Mouse (Mus musculus) neural tube, embryonic 13.5 days (tissue): ENCODE data around the gene Abi1. TPM values are rescaled to one million over a fixed set of nuclear protein-coding genes. Genes with fewer than 3 reads are reported as not detected.
A peak's percentile ranks its signal among the peaks of the same experiment; 100 is the strongest.
"Not testable (repeated sequence)": the region's sequence is repeated elsewhere in the genome, so short reads cannot be mapped to it uniquely, and the experiment has no call there.

Experiments
- ATAC-seq: fragments of 200-750 bp; cut with Nextera tagmentation; 2 replicates; pipeline ENCODE4 v1.8.0; 2017; ENCODE audit warnings: low read depth, mild to moderate bottlenecking, moderate TSS enrichment, moderate library complexity
- H3K27ac ChIP-seq: fragments of 300-500 bp; sonication (generic); replicated peaks from 2 replicates; pipeline ENCODE4 v1.5.1; 2015; ENCODE audit warnings: moderate library complexity, mild to moderate bottlenecking, inconsistent platforms
- H3K27me3 ChIP-seq: fragments of 300-500 bp; sonication (generic); 2 replicates; pipeline ENCODE4 v1.6.1; 2015; ENCODE audit warnings: mild to moderate bottlenecking, inconsistent platforms
- H3K36me3 ChIP-seq: fragments of 300-500 bp; sonication (generic); 2 replicates; pipeline ENCODE4 v1.6.1; 2015; ENCODE audit warnings: mild to moderate bottlenecking, inconsistent platforms
- H3K4me1 ChIP-seq: fragments of 300-500 bp; sonication (generic); replicated peaks from 2 replicates; pipeline ENCODE4 v1.6.1; 2015; ENCODE audit warnings: inconsistent platforms
- H3K4me2 ChIP-seq: fragments of 300-500 bp; sonication (generic); 2 replicates; pipeline ENCODE4 v1.6.1; 2015; ENCODE audit warnings: inconsistent platforms, mild to moderate bottlenecking, moderate library complexity
- H3K4me3 ChIP-seq: fragments of 300-500 bp; sonication (generic); 2 replicates; pipeline ENCODE4 v1.5.1; 2015; ENCODE audit warnings: mild to moderate bottlenecking, inconsistent platforms
- H3K9ac ChIP-seq: fragments of 300-500 bp; sonication (generic); 2 replicates; pipeline ENCODE4 v1.6.1; 2015; ENCODE audit warnings: moderate library complexity, mild to moderate bottlenecking, inconsistent platforms
- H3K9me3 ChIP-seq: fragments of 300-500 bp; sonication (generic); 2 replicates; pipeline ENCODE4 v1.6.1; 2016; ENCODE audit warnings: inconsistent platforms
- WGBS: fragments of 180-500 bp; shearing (Covaris S2); methylation state at CpG from one replicate; pipeline ENCODE4 v1.1.7; 2015; 5-methylcytosine and 5-hydroxymethylcytosine counted together
- polyA plus RNA-seq: library from polyadenylated mRNA; unstranded; fragments of >200 nt; fragmentation: Nextera tagmentation; extraction: Ambion mirVana; gene quantifications from 2 replicates; pipeline ENCODE4 v1.2.1, GENCODE M21; 2015

Gene Abi1
- polyA plus RNA-seq, 1 experiment from 2014 or later: 53.8 TPM

GRCm38 (mm10) chr2:23052523-23052922, 12.5 kb upstream of the Abi1 start:
- Histone ChIP-seq H3K9me3 (no peaks in the 10 kb centered on the region), H3K27ac (no peak overlapping the region), H3K27me3 (no peaks in the 10 kb centered on the region), H3K4me3 (no peak overlapping the region), H3K36me3 (no peaks in the 10 kb centered on the region), H3K4me1 (no peaks in the 10 kb centered on the region), H3K9ac (no peak overlapping the region), H3K4me2 (no peak overlapping the region)
- WGBS: 81% methylated on average over 6 of the region's 6 CpGs
- no peak for ATAC-seq

GRCm38 (mm10) chr2:23051890-23052289, 11.8 kb upstream of the Abi1 start:
- no peak for ATAC-seq
- Histone ChIP-seq H3K27me3 (no peaks in the 10 kb centered on the region), H3K4me2 (no peak overlapping the region), H3K4me3 (no peak overlapping the region), H3K9me3 (no peaks in the 10 kb centered on the region), H3K27ac (no peak overlapping the region), H3K4me1 (no peaks in the 10 kb centered on the region), H3K36me3 (no peaks in the 10 kb centered on the region), H3K9ac (no peak overlapping the region)
- 81% methylated on average over 2 of the region's 2 CpGs for WGBS

- Histone ChIP-seq H3K4me2 (no peak overlapping the region), H3K36me3 (no peaks in the 10 kb centered on the region), H3K4me3 (no peak overlapping the region), H3K27ac (no peak overlapping the region), H3K9me3 (no peaks in the 10 kb centered on the region), H3K27me3 (no peaks in the 10 kb centered on the region), H3K9ac (no peak overlapping the region), H3K4me1 (no peaks in the 10 kb centered on the region)
- no peak for ATAC-seq
Measured at GRCm38 (mm10) chr2:23048006-23048405, 8.0 kb upstream of the Abi1 start.

- H3K9me3 ChIP-seq: no peaks in the 10 kb centered on the region
- no peak for ATAC-seq
Measured at GRCm38 (mm10) chr2:23045703-23046102, 5.7 kb upstream of the Abi1 start.

GRCm38 (mm10) chr2:23042189-23042588, 2.1 kb upstream of the Abi1 start:
- no peaks in the 10 kb centered on the region for H3K27me3 ChIP-seq
- no peak for ATAC-seq
- H3K4me1 ChIP-seq: peaks cover 18% of the 10 kb centered on the region
- H3K4me3 ChIP-seq: no peak overlapping the region
- H3K9me3 ChIP-seq: no peaks in the 10 kb centered on the region
- WGBS: 98% methylated on average over 3 of the region's 3 CpGs
- H3K4me2 ChIP-seq: no peak overlapping the region
- H3K9ac ChIP-seq: no peak overlapping the region
- no peak overlapping the region for H3K27ac ChIP-seq
- H3K36me3 ChIP-seq: no peaks in the 10 kb centered on the region

More at GRCm38 (mm10) chr2:23045703-23046102, 5.7 kb upstream of the Abi1 start:
- Histone ChIP-seq H3K27me3 (no peaks in the 10 kb centered on the region), H3K36me3 (no peaks in the 10 kb centered on the region), H3K27ac (no peak overlapping the region), H3K4me1 (no peaks in the 10 kb centered on the region), H3K4me3 (no peak overlapping the region), H3K9ac (no peak overlapping the region), H3K4me2 (no peak overlapping the region)
- WGBS: 40% methylated on average over 1 of the region's 1 CpGs

- Histone ChIP-seq H3K36me3 (no peaks in the 10 kb centered on the region), H3K4me3 (no peak overlapping the region), H3K27ac (no peak overlapping the region), H3K27me3 (no peaks in the 10 kb centered on the region), H3K9ac (no peak overlapping the region), H3K4me2 (no peak overlapping the region), H3K9me3 (no peaks in the 10 kb centered on the region), H3K4me1 (peaks cover 25% of the 10 kb centered on the region)
- ATAC-seq: no peak
- 87% methylated on average over 4 of the region's 4 CpGs for WGBS
Measured at GRCm38 (mm10) chr2:23041457-23041856, 1.4 kb upstream of the Abi1 start.

- H3K9ac ChIP-seq, H3K4me3 ChIP-seq, H3K36me3 ChIP-seq, H3K27ac ChIP-seq, H3K4me2 ChIP-seq, H3K9me3 ChIP-seq, H3K27me3 ChIP-seq: not testable (repeated sequence)
- 83% methylated on average over 7 of the region's 7 CpGs for WGBS
- H3K4me1 ChIP-seq: peaks cover 26% of the 10 kb centered on the region
- peak; percentile 3; the same call in 1 of the 2 replicates for ATAC-seq
Measured at GRCm38 (mm10) chr2:23040690-23041089, 649 bp upstream of the Abi1 start.

GRCm38 (mm10) chr2:23039082-23040000, 700 bp downstream of the Abi1 start:
- Histone ChIP-seq H3K4me3 (peak overlapping the region; percentile 98), H3K9me3 (no peaks in the 10 kb centered on the region), H3K27ac (peak overlapping the region; percentile 98), H3K4me1 (peaks cover 30% of the 10 kb centered on the region), H3K36me3 (no peaks in the 10 kb centered on the region), H3K9ac (peak overlapping the region; percentile 96), H3K4me2 (peak overlapping the region; percentile 64), H3K27me3 (no peaks in the 10 kb centered on the region)
- under 1% methylated on average over 58 of the region's 59 CpGs for WGBS
- peak; percentile 89 for ATAC-seq

GRCm38 (mm10) chr2:23035467-23035866, 4.6 kb downstream of the Abi1 start:
- Histone ChIP-seq H3K4me3 (no peak overlapping the region), H3K9me3 (no peaks in the 10 kb centered on the region), H3K4me1 (peaks cover 30% of the 10 kb centered on the region), H3K9ac (no peak overlapping the region), H3K4me2 (no peak overlapping the region), H3K36me3 (no peaks in the 10 kb centered on the region), H3K27ac (no peak overlapping the region), H3K27me3 (no peaks in the 10 kb centered on the region)
- ATAC-seq: no peak
- WGBS: 97% methylated on average over 1 of the region's 1 CpGs

GRCm38 (mm10) chr2:23034692-23035435, 5.2 kb downstream of the Abi1 start:
- H3K27ac ChIP-seq: no peak overlapping the region
- H3K4me2 ChIP-seq: no peak overlapping the region
- no peaks in the 10 kb centered on the region for H3K36me3 ChIP-seq
- H3K4me3 ChIP-seq: no peak overlapping the region
- H3K4me1 ChIP-seq: peaks cover 30% of the 10 kb centered on the region
- H3K27me3 ChIP-seq: no peaks in the 10 kb centered on the region
- H3K9ac ChIP-seq: no peak overlapping the region
- no peak for ATAC-seq
- 89% methylated on average over 3 of the region's 3 CpGs for WGBS
- H3K9me3 ChIP-seq: 0 out of 2 replicates have a peak, but pooled peaks cover under 1% of the 10 kb centered on the region

GRCm38 (mm10) chr2:23030631-23031030, 9.4 kb downstream of the Abi1 start:
- Histone ChIP-seq H3K4me1 (0 out of 2 replicates have a peak, but pooled peaks cover 4% of the 10 kb centered on the region), H3K27ac (no peak overlapping the region), H3K9ac (no peak overlapping the region), H3K4me2 (no peak overlapping the region), H3K36me3 (no peaks in the 10 kb centered on the region), H3K4me3 (no peak overlapping the region), H3K9me3 (0 out of 2 replicates have a peak, but pooled peaks cover 4% of the 10 kb centered on the region), H3K27me3 (no peaks in the 10 kb centered on the region)
- 96% methylated on average over 1 of the region's 4 CpGs for WGBS
- ATAC-seq: no peak

- no peaks in the 10 kb centered on the region for H3K4me1 ChIP-seq
- 74% methylated on average over 4 of the region's 4 CpGs for WGBS
- no peak overlapping the region for H3K4me3 ChIP-seq
- no peak overlapping the region for H3K4me2 ChIP-seq
- no peak overlapping the region for H3K27ac ChIP-seq
- H3K27me3 ChIP-seq: no peaks in the 10 kb centered on the region
- H3K36me3 ChIP-seq: no peaks in the 10 kb centered on the region
- H3K9me3 ChIP-seq: 0 out of 2 replicates have a peak, but pooled peaks cover 4% of the 10 kb centered on the region
- no peak overlapping the region for H3K9ac ChIP-seq
- no peak for ATAC-seq
Measured at GRCm38 (mm10) chr2:23028826-23029225, 11.2 kb downstream of the Abi1 start.
